10 mouse cellular contexts compared by ENCODE assay signal in genomic region chr5:72443946-72444345, GRCm38 (mm10).
DNase-seq lines count a peak whose midpoint lies in the region; ATAC-seq and TF ChIP-seq lines count a peak whose summit lies in the region.
"Had no signal": no experiment of that assay in that cellular context is flagged by ENCODE, and none has a peak within 500 bp of the region (broad histone marks: within the 10 kb centered on the region; RNA-seq: fewer than 3 reads in every experiment).

No protein-coding gene starts in this region.

- 79% methylated on average over 11 of the region's 11 CpGs for WGBS in heart, adult 2 months
- 75% methylated on average over 11 of the region's 11 CpGs for WGBS in lung, adult 2 months

- intact Hi-C loops in heart, adult 2 months (cut with DNase I): no loop called here
- intact Hi-C loops in heart, postnatal 25 days (cut with DNase I): no loop called here

- H3K4me3 ChIP-seq in heart, adult 2 months: no peak overlapping the region
- no peak overlapping the region for H3K4me3 ChIP-seq in lung, adult 2 months (replicated peaks; ENCODE audit: extremely low read depth, low read depth, low read length)
- no peak overlapping the region for H3K4me3 ChIP-seq in ES-E14 (ENCODE audit: insufficient read depth in 1 of 2, low read depth in 1 of 2, low read length in 2 of 2, poor library complexity in 1 of 2, severe bottlenecking in 1 of 2)
- H3K4me3 ChIP-seq: liver, embryonic 15.5 days had no signal

- H3K9ac ChIP-seq in heart, adult 2 months (ENCODE audit: low read depth, low read length): no peak overlapping the region
- no peak overlapping the region for H3K9ac ChIP-seq in ES-E14 (ENCODE audit: insufficient read depth, low read depth, low read length, poor library complexity, severe bottlenecking)
- H3K9ac ChIP-seq: liver, embryonic 15.5 days had no signal

- no peaks in the 10 kb centered on the region for H3K9me3 ChIP-seq in ES-E14 (ENCODE audit: control insufficient read depth, insufficient read depth, low read depth, low read length)
- H3K9me3 ChIP-seq: liver, embryonic 15.5 days had no signal

- no peaks in the 10 kb centered on the region for H3K27me3 ChIP-seq in heart, adult 2 months (ENCODE audit: control insufficient read depth, insufficient read depth, low read length)
- H3K27me3 ChIP-seq: liver, embryonic 15.5 days had no signal

- no peak for TF ChIP-seq EP300 in heart, adult 2 months (IDR thresholded peaks at IDR 0.05; ENCODE audit: insufficient read depth, low read depth, low read length)

- ATAC-seq in megakaryocyte, adult 5-6 weeks (ENCODE audit: poor library complexity, severe bottlenecking): no peak
- no peak for ATAC-seq in granulocyte monocyte progenitor cell, adult 5-6 weeks (replicated peaks; ENCODE audit: poor library complexity, severe bottlenecking)
- ATAC-seq: inflammation-experienced regulatory T-cells, adult 6 months had no signal

- in situ Hi-C loops in ES-E14 (cut with MboI; ENCODE audit: low sequenced_read_pairs in 2 of 2, unreplicated experiment in 2 of 2): no loop called here

- H3K4me1 ChIP-seq in heart, adult 2 months (ENCODE audit: control insufficient read depth, insufficient read depth, low read length): peaks cover 2% of the 10 kb centered on the region; the same call in 1 of the 2 replicates
- no peaks in the 10 kb centered on the region for H3K4me1 ChIP-seq in lung, adult 2 months (ENCODE audit: control insufficient read depth, insufficient read depth, low read length)
- H3K4me1 ChIP-seq in ES-E14 (ENCODE audit: control insufficient read depth in 2 of 2, insufficient read depth in 2 of 2, low read length in 2 of 2, poor library complexity in 1 of 2): no peaks in the 10 kb centered on the region
- H3K4me1 ChIP-seq: liver, embryonic 15.5 days had no signal

- no peak for TF ChIP-seq POLR2A in heart, adult 2 months (IDR thresholded peaks at IDR 0.05; ENCODE audit: insufficient read depth, low read depth, low read length)
- no peak for TF ChIP-seq POLR2A in lung, adult 2 months (IDR thresholded peaks at IDR 0.05; ENCODE audit: borderline replicate concordance, extremely low read depth, low read depth, low read length)

- H3K27ac ChIP-seq in heart, adult 2 months: peak overlapping the region; percentile 77
- no peak overlapping the region for H3K27ac ChIP-seq in ES-E14 (ENCODE audit: insufficient read depth, low read depth, low read length, poor library complexity, severe bottlenecking)
- H3K27ac ChIP-seq: liver, embryonic 15.5 days had no signal

- TF ChIP-seq CTCF in heart, adult 2 months (IDR thresholded peaks at IDR 0.05): 0 out of 2 replicates have a peak, but pooled peaks have one; percentile 6
- TF ChIP-seq CTCF in lung, adult 2 months (IDR thresholded peaks at IDR 0.05; ENCODE audit: insufficient read depth, low read length): 0 out of 2 replicates have a peak, but pooled peaks have one; percentile 2

- DNase-seq in heart, adult 2 months: no peak
- no peak for DNase-seq in heart, postnatal 25 days (ENCODE audit: low spot score)
- no peak for DNase-seq in lung, adult 2 months
- no peak for DNase-seq in lung, postnatal 36 days
- DNase-seq in ES-E14 (ENCODE audit: low read depth, low spot score): peak; percentile 48
- peak; percentile 58 for DNase-seq in lung, postnatal 10 days

- no peaks in the 10 kb centered on the region for H3K79me2 ChIP-seq in heart, adult 2 months (replicated peaks; ENCODE audit: control insufficient read depth, insufficient read depth, low read length)

- peaks cover 29% of the 10 kb centered on the region for H3K36me3 ChIP-seq in heart, adult 2 months (ENCODE audit: control insufficient read depth, insufficient read depth, low read length)
- H3K36me3 ChIP-seq in ES-E14 (ENCODE audit: control insufficient read depth, insufficient read depth, low read length, poor library complexity, severe bottlenecking): no peaks in the 10 kb centered on the region
- H3K36me3 ChIP-seq: liver, embryonic 15.5 days had no signal

TF ChIP-seq in ES-E14, 5 proteins besides CTCF, POLR2A, EP300 and RAD21:
- TF ChIP-seq ZNF384 (IDR thresholded peaks at IDR 0.05; ENCODE audit: low read depth, low read length) (no peak), CHD2 (IDR thresholded peaks at IDR 0.05; ENCODE audit: low read depth, low read length) (no peak), MAFK (IDR thresholded peaks at IDR 0.05; ENCODE audit: insufficient read depth, low read depth, low read length) (no peak), HCFC1 (IDR thresholded peaks at IDR 0.05; ENCODE audit: borderline replicate concordance, insufficient read depth, low read length) (no peak), ZC3H11A (IDR thresholded peaks at IDR 0.05; ENCODE audit: borderline replicate concordance, low read depth, low read length) (no peak)

Comparison
In these comparisons a context has a peak if more than half of its experiments do, and no peak if none do; other contexts are left out.
1. DNase-seq: peak in ES-E14 (single experiment) and lung, postnatal 10 days (single experiment); none in heart, adult 2 months (0 of 2), heart, postnatal 25 days (single experiment), lung, adult 2 months (single experiment) and lung, postnatal 36 days (single experiment).